Mouse (Mus musculus) frontal cortex, postnatal 10 days (tissue): ENCODE measurements around the gene Hoxc12.

Source experiments
- DNase-seq, 2 experiments: peaks; one replicate each; pipeline ENCODE4 v3.0.0; 2022; ENCODE audit warnings: low spot score in 2 of 2, mixed read lengths in 1 of 2

Gene Hoxc12

GRCm38 (mm10) chr15:102981379-102982288, 45.1 kb downstream of the Hoxc12 start:
- no peak for DNase-seq

- DNase-seq: no peak
Observed at GRCm38 (mm10) chr15:102983716-102984115, 47.2 kb downstream of the Hoxc12 start.

DNA sequence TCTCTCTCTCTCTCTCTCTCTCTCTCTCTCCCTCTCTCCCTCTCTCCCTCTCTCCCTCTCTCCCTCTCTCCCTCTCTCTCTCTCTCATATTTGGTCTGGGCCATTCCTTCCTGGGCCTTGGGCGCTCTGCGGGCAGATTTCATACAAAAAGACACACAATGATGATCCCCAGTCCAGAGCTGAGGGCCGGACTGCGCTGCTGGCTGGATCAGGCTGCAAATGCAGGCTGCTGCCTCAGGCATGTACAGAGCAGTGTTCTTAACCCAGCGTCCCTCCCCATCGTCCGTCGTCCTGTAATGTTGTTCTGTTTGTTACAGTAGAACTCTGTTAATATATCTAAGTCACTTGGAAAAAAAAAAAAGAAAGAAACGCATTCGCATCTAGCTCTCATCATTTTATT, 48.0 kb downstream of the Hoxc12 start:
- no peak for DNase-seq

DNA sequence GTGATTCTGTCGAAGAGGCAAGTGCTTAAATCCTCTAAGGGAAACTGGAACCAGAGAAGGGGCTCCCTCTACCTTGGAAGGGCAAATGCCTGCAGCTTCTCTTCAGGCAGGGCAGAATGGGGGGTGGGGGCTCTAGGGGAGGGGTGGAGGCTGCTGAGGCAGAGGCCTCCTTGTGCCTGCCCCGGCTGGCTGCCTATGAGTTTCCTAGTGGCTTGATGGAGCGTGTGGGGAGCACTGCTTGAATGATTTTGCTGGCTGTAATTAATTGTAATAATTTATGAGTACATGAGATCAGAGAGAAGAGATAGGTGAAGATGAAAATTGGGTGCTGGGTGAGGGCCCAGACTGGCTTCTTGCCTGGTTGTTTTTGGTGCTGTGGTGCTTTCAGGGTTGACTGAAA, 48.4 kb downstream of the Hoxc12 start:
- no peak for DNase-seq

GRCm38 (mm10) chr15:102987124-102987833, 50.7 kb downstream of the Hoxc12 start:
- DNase-seq: peak; percentile 44 to 83

DNA sequence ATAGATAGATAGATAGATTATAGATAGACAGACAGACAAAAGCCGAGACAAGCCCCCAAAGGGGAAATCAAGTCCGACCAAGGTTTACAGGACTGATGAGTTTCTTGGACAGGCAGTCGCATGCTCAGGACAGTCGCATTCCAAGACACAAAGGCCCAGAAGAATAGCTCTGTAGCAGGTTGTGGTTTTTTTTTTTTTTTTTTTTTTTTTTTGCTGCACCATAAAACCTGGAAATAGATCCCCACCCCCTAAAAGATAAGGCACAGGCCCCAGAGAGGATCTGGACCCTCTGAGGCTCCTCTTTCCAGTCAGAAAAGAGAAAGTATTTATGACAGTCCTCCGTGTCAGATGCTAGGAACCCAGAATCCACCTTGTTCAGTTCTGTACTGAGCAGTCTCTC, 51.5 kb downstream of the Hoxc12 start:
- no peak for DNase-seq
